Mouse (Mus musculus) mature B cell (primary cell): ENCODE measurements around the gene Grem2.

ENCODE experiments used
- in situ Hi-C: fragments of 300-500 bp; cut with MboI; formaldehyde crosslinking; loops from 2 replicates; pipeline ENCODE4 v1.14.3; 2019

Grem2 gene

GRCm38 (mm10) chr1:174921298-174921955 is at the start of gene Grem2:
Grem2 (minus strand) TSS chr1:174921819.
- in situ Hi-C loops: no loop called here

- in situ Hi-C loops: no loop called here
Measured at GRCm38 (mm10) chr1:174959837-174960236, 38.2 kb upstream of the Grem2 start.

DNA sequence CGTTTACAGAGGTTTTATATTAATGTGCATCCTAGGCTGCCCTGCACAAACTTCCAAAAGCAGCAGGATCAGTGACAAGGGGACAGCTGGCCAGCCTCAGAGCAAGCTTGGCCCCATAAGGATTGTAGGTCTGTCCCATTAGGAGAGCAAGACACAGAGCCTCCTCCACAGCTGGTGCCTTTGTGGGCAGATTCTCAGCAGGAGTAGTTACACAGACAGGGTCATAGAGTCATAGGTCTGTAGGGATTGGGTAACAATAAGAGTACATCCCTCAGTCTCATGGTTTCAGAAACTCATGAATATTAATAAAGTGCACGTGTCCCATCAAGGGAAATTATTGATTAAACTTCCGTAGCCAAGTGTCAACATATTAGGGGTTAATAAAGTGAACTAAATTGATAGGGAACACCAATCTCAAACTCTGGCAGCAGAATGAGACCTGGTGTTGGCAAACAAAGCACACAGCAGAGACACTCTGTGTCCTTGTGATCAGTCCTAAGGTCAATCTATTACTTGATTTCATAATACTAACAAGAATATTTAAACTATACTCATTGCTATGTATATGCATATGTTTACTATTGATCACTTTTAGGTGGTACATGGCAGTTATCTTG is 9.5 kb upstream of the Grem2 start:
- in situ Hi-C loops: no loop called here

DNA sequence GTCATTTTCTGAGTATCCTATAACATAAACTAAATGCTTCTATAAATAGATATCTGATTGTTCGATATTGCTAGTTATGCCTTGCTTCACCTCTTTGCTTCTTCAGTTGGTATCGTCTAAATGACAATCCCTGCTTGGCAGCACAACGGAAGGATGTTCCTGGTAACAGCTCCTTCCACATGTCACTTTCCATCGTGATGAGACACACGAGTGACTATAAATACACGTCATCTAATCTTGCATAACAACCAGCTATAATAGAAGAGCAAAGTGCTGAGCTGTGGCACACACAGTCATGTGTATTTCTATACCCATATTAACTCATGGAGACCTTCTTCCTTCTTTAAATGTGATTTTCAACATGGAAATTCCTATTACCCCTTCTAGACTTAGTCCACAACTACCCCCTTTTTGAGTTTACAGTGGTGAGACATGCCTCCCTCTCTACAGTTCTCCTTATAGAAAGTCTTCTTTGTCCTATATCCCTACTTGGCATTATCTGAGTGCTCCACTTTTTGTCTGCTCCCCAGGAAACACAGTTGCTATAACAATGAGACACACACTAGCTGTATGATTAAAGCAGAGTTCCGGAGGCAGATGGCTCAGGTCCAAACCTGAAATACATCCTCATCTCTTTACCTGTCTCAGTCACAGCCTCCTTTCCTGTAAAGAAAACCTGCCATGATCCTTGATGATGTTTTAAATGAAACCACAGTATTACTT is 8.0 kb upstream of the Grem2 start:
- in situ Hi-C loops: no loop called here

- in situ Hi-C loops: no loop called here
Measured at GRCm38 (mm10) chr1:174918949-174919348, 2.7 kb downstream of the Grem2 start.

DNA sequence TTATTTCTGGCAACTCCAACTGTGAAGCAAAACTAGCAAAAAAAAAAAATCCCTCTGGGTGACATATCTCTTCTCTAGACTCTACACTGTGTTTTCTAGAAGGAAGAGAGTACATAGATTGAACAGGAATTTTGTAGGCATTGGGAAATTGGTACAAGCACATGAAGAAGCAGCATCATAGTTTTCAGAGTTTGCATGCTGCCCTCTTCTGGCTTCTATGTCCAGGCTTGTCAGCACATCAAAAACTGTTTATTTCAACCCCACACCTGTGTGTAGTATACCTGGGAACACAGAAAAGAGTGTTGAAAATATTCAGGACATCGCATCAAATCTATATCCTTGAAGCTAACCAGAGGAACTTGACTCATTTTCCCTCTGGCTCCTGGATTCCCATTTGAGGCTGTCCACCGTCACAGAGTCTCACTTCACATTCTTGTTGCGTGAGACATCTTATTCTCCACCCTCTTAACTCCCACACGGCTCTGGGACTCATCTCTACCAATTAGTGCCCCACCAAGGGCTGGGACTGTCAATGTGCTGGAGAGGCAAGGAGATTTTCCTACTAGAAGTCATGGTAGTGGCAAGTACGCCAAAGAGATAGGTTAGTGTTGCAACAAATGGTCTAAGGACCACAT is 3.3 kb downstream of the Grem2 start:
- in situ Hi-C loops: no loop called here

DNA sequence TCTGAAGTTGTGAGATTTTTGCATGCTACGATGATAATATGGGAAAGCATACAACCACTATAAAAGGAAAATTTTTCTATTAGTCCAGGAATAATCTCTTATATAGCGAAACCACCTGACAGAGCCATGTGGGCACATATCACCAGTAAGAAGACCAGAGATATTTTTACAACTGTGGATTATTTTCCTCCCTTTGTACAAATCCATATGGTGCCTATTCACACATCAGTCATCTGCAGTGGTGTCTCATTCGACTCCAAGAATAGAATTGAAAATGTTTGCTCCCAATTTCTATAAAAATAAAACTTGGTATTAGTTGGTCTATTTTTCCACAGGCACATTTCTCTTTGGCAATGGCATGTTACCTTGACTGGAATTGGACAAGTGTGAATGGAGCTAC is 11.8 kb downstream of the Grem2 start:
- in situ Hi-C loops: no loop called here

DNA sequence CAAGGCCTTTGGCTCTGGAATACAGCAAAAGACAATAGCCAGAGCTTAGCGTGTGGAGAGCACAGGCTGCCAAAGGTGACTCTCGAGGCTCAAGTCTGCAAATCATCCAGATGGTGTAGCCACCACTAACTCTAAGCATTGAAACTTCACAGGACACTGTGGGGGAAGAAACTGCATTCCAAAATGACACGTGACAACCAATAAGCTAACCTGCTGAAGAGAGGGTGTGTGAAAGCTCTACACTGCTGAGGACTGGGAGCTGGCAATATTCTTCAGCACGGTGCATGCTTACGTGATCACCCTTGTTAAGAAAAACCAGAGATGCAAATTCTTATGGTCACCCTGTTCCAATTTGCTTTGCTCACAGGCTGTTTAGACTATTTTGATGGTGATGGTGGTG is 13.4 kb downstream of the Grem2 start:
- in situ Hi-C loops: no loop called here

DNA sequence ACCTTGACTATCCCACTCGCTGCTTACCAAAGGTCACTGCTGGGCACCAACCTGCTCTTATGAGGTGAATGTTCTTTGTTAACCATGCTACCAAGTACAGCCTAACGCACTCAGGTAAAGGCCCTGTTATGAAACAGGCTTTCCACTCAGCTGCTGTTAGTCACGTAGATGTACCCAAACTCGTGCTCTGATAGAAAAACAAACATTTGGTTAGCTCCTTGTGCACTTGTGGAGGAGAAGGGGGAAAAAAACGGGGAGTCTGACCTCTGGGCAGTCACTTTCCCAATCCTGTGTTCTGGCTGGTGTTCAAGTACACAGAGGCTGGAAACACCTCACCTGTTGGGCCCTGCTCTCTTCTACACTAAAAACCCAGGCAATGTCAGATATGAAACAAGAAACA is 14.0 kb downstream of the Grem2 start:
- in situ Hi-C loops: no loop called here

- in situ Hi-C loops: no loop called here
Measured at GRCm38 (mm10) chr1:174902755-174903154, 18.9 kb downstream of the Grem2 start.

DNA sequence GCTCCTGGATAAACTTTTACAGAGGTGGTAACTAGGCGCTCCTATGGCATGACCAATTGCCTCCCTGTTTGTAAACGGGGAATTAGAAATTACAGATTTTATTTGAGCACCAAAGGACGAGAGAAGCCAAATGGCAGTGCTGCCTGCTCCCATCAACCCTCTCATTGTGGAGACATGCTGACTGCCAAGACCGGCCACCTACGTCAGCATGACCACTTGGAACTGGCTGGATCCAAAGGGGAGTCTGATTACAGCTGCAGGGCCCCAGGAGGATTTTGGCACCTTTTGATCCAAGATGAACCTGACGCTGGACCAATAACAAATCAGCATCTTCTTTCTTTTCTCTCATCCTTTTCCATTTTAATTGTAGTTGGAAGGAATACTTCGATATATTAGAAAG is 29.1 kb downstream of the Grem2 start:
- in situ Hi-C loops: no loop called here

- in situ Hi-C loops: no loop called here
Measured at GRCm38 (mm10) chr1:174888684-174889405, 32.8 kb downstream of the Grem2 start.

DNA sequence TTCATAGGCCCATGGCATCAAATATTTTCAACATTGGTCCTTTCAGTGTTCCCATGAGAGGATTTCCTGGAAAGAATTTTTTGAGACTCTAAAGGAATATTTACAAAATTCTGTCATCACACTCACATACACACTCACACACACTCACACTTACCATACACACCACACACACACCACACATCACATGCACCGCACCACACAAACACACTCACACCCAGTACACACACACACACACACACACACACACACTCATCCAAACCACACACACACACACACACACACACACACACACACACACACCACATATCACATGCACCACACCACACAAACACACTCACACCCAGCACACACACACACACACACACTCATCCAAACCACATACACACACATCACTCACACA is 33.5 kb downstream of the Grem2 start:
- in situ Hi-C loops: no loop called here

- in situ Hi-C loops: no loop called here
Measured at GRCm38 (mm10) chr1:174882496-174882895, 39.1 kb downstream of the Grem2 start.

- in situ Hi-C loops: no loop called here
Measured at GRCm38 (mm10) chr1:174875173-174875572, 46.4 kb downstream of the Grem2 start.

DNA sequence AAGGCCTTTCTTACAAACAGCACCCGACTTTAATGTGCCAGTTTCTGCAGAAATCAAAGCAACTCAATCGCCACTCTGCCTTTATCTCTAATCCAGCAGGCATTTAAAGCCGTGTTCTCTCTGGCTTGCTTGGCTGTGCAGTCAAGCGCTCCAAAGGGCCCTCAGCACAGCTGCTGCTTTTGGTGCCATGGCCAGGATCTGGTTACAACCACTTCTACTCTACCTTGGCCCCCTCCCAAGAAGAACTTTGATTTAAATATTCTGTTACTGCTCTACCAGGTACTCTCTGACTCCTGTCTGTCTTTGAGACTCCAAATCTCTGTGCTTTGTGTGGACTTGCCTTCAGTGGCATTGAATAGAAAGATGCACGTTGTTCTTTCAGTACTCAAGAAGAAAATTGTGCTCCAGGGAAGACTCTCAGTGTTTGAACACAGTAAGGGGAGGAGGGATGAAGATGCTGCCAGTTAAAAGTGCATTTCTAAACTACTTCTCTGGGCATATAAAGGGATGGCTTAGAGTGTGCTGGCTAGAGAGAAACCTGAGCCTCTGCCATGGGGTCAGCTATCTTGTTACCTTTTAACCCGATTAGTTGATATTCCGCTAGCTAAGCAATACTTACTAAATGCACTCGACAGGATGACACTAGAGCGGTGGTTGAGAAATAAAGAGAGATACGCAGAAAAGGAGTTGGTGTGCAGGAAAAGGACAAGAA is 61.1 kb downstream of the Grem2 start:
- in situ Hi-C loops: no loop called here

DNA sequence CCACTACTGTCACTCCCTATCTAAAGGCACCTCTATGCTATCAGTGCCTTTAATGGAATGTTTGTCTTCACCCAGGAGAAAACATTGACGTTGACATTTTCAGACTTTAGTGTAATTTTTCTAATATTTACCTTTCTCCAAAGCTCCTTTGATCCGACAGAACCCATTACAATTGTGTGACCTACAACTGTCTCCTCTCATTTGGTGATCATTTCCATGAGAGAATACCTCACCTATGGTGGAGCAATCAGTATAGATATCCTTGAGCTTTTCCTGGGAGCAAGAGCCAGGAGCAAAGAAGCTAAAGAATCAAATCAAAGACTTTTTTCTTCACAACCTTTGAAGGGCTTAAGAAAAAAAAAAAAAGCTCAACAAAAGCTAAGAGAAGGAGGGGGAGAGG is 65.4 kb downstream of the Grem2 start:
- in situ Hi-C loops: no loop called here

DNA sequence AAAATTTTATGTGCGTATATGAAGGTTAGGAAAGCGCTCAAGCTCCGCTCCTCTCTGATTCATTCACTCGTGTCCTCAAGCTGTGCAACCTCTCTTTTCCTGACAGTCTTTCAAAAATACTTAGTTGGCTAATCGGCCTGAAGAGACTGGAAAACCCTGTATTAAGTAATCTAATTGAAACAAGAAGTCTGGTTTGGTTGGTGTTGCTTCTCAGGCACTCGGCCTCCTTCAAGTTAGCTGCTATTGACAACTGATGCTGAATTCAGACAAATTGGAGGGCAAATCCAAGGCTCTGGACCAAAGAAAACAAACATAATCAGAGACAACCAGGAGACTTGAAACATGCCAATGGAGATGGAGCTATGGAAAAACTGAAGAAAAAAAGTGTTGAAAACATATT is 76.8 kb downstream of the Grem2 start:
- in situ Hi-C loops: no loop called here

GRCm38 (mm10) chr1:174836861-174837260 is 84.8 kb downstream of the Grem2 start:
- in situ Hi-C loops: no loop called here

GRCm38 (mm10) chr1:174826562-174826961 is 95.1 kb downstream of the Grem2 start:
- in situ Hi-C loops: no loop called here

GRCm38 (mm10) chr1:174811846-174812245 is 109.8 kb downstream of the Grem2 start:
- in situ Hi-C loops: no loop called here
